Mouse (Mus musculus): ENCODE data around the gene Nphp3. TPM values are rescaled to one million over a fixed set of nuclear protein-coding genes. Genes with fewer than 3 reads are reported as not detected.
A peak's percentile ranks its signal among the peaks of the same experiment; 100 is the strongest.

The Nphp3 gene
- polyA plus RNA-seq, 1 experiment, result 1.2 TPM

- no peak overlapping the region for H3K4me3 ChIP-seq (ENCODE audit: insufficient read depth, poor library complexity, severe bottlenecking)
- H3K27me3 ChIP-seq (ENCODE audit: control insufficient read depth, insufficient read depth, insufficient read length), result no peaks in the 10 kb centered on the region
- H3K79me2 ChIP-seq (ENCODE audit: control insufficient read depth, insufficient read depth), result no peaks in the 10 kb centered on the region
- H3ac ChIP-seq (ENCODE audit: control insufficient read depth, insufficient read length, low read depth), result no peak overlapping the region
- H3K79me3 ChIP-seq (ENCODE audit: low read depth), result no peaks in the 10 kb centered on the region
- TF ChIP-seq USF1 (IDR thresholded peaks at IDR 0.05; ENCODE audit: low read depth) (no peak), CTCF (IDR thresholded peaks at IDR 0.05; ENCODE audit: control insufficient read depth, insufficient read depth, insufficient read length) (no peak), MAX (IDR thresholded peaks at IDR 0.05) (no peak), FOSL1 (IDR thresholded peaks at IDR 0.05; ENCODE audit: insufficient read depth, low read length, poor library complexity, severe bottlenecking) (no peak), CEBPB (IDR thresholded peaks at IDR 0.05; ENCODE audit: low read depth) (no peak), MYOD1 (IDR thresholded peaks at IDR 0.05; ENCODE audit: control insufficient read depth, insufficient read length, low read depth) (no peak), MYOG (IDR thresholded peaks at IDR 0.05; ENCODE audit: control insufficient read depth, extremely low read depth, insufficient read length) (no peak)
- no peaks in the 10 kb centered on the region for H3K36me3 ChIP-seq (ENCODE audit: control insufficient read depth, insufficient read depth)
These were observed 67.9 kb downstream of the Nphp3 start for GRCm38 (mm10) chr9:104070241-104070640.

- Histone ChIP-seq H3K36me3 (ENCODE audit: control insufficient read depth, insufficient read depth) (no peaks in the 10 kb centered on the region), H3K4me3 (ENCODE audit: insufficient read depth, poor library complexity, severe bottlenecking) (no peak overlapping the region), H3K27me3 (ENCODE audit: control insufficient read depth, insufficient read depth, insufficient read length) (no peaks in the 10 kb centered on the region), H3ac (ENCODE audit: control insufficient read depth, insufficient read length, low read depth) (no peak overlapping the region), H3K79me2 (ENCODE audit: control insufficient read depth, insufficient read depth) (no peaks in the 10 kb centered on the region), H3K79me3 (ENCODE audit: low read depth) (no peaks in the 10 kb centered on the region)
- TF ChIP-seq CEBPB (IDR thresholded peaks at IDR 0.05; ENCODE audit: low read depth), result no peak
- no peak for TF ChIP-seq FOSL1 (IDR thresholded peaks at IDR 0.05; ENCODE audit: insufficient read depth, low read length, poor library complexity, severe bottlenecking)
- TF ChIP-seq MYOG (IDR thresholded peaks at IDR 0.05; ENCODE audit: control insufficient read depth, extremely low read depth, insufficient read length), result no peak
- no peak for TF ChIP-seq USF1 (IDR thresholded peaks at IDR 0.05; ENCODE audit: low read depth)
- no peak for TF ChIP-seq CTCF (IDR thresholded peaks at IDR 0.05; ENCODE audit: control insufficient read depth, insufficient read depth, insufficient read length)
- no peak for TF ChIP-seq MYOD1 (IDR thresholded peaks at IDR 0.05; ENCODE audit: control insufficient read depth, insufficient read length, low read depth)
- no peak for TF ChIP-seq MAX (IDR thresholded peaks at IDR 0.05)
These were observed 68.7 kb downstream of the Nphp3 start for GRCm38 (mm10) chr9:104070863-104071604.

DNA sequence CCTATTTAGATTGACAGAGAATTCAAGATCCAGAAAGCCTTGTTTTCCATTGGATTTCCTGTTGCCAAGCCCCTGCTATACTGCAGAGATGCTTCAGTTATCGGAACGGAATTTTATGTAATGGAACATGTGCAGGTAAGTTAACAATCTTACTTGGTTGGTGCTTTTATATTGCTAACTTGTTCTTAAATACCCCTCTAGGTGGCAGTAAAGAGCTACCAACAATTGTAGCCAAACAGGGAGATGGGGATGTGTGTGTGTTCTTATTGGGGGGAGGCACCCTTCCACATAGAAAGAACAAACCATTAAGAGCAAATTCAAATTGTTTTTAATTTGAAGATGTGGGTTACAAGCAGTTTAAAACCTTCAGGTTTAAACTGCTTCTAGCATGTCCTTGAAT, 73.5 kb downstream of the Nphp3 start:
- Histone ChIP-seq H3K36me3 (ENCODE audit: control insufficient read depth, insufficient read depth) (no peaks in the 10 kb centered on the region), H3K27me3 (ENCODE audit: control insufficient read depth, insufficient read depth, insufficient read length) (no peaks in the 10 kb centered on the region), H3K79me2 (ENCODE audit: control insufficient read depth, insufficient read depth) (no peaks in the 10 kb centered on the region), H3K79me3 (ENCODE audit: low read depth) (no peaks in the 10 kb centered on the region), H3ac (ENCODE audit: control insufficient read depth, insufficient read length, low read depth) (no peak overlapping the region), H3K4me3 (ENCODE audit: insufficient read depth, poor library complexity, severe bottlenecking) (no peak overlapping the region)
- TF ChIP-seq CEBPB (IDR thresholded peaks at IDR 0.05; ENCODE audit: low read depth), result no peak
- TF ChIP-seq MYOG (IDR thresholded peaks at IDR 0.05; ENCODE audit: control insufficient read depth, extremely low read depth, insufficient read length), result no peak
- TF ChIP-seq USF1 (IDR thresholded peaks at IDR 0.05; ENCODE audit: low read depth), result no peak
- TF ChIP-seq MYOD1 (IDR thresholded peaks at IDR 0.05; ENCODE audit: control insufficient read depth, insufficient read length, low read depth), result no peak
- TF ChIP-seq FOSL1 (IDR thresholded peaks at IDR 0.05; ENCODE audit: insufficient read depth, low read length, poor library complexity, severe bottlenecking), result no peak

DNA sequence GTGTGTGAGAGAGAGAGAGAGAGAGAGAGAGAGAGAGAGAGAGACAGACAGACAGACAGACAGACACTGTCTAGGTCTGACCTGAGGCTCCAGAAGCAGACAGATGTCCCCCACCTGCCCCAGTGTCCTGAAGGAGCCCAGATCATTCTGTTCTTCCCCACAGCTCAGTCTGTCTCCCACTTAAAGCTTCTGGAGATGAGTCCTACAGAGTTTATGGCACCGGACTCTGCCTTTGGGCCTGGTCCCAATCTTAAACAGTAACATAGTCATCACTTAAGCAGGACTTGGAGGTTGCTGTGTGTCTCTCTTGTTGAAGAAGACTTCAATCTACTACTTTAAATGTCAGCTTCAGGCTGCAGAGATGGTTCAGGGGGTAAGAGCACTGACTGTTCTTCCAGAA, 76.4 kb downstream of the Nphp3 start:
- TF ChIP-seq FOSL1 (IDR thresholded peaks at IDR 0.05; ENCODE audit: insufficient read depth, low read length, poor library complexity, severe bottlenecking), result no peak
- TF ChIP-seq CEBPB (IDR thresholded peaks at IDR 0.05; ENCODE audit: low read depth), result no peak
- no peak for TF ChIP-seq CTCF (IDR thresholded peaks at IDR 0.05; ENCODE audit: control insufficient read depth, insufficient read depth, insufficient read length)
- TF ChIP-seq USF1 (IDR thresholded peaks at IDR 0.05; ENCODE audit: low read depth), result no peak
- TF ChIP-seq MYOD1 (IDR thresholded peaks at IDR 0.05; ENCODE audit: control insufficient read depth, insufficient read length, low read depth), result no peak
- no peak for TF ChIP-seq MYOG (IDR thresholded peaks at IDR 0.05; ENCODE audit: control insufficient read depth, extremely low read depth, insufficient read length)
- no peak for TF ChIP-seq MAX (IDR thresholded peaks at IDR 0.05)
- Histone ChIP-seq H3ac (ENCODE audit: control insufficient read depth, insufficient read length, low read depth) (no peak overlapping the region), H3K79me2 (ENCODE audit: control insufficient read depth, insufficient read depth) (no peaks in the 10 kb centered on the region), H3K4me3 (ENCODE audit: insufficient read depth, poor library complexity, severe bottlenecking) (no peak overlapping the region), H3K79me3 (ENCODE audit: low read depth) (no peaks in the 10 kb centered on the region), H3K36me3 (ENCODE audit: control insufficient read depth, insufficient read depth) (no peaks in the 10 kb centered on the region), H3K27me3 (ENCODE audit: control insufficient read depth, insufficient read depth, insufficient read length) (no peaks in the 10 kb centered on the region)

DNA sequence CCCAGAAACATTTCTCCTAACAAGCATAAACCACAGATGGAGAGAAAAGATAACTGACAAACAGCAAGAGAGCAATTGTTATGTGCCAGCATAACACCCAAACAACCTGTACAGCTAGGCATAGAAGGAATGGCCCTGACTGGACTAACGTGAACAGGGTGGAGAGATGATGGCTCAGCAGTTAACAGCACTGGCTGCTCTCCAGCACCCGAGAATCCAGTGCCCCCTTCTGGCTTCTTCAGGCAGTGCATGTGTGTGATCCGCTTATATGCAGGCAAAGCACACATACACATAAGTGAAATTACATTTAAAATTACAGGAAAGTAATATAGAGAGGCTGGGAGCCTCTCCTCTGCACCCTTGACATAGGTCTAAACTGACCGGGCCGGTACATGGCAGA, 77.0 kb downstream of the Nphp3 start:
- H3K79me2 ChIP-seq (ENCODE audit: control insufficient read depth, insufficient read depth), result no peaks in the 10 kb centered on the region
- no peaks in the 10 kb centered on the region for H3K79me3 ChIP-seq (ENCODE audit: low read depth)
- no peak overlapping the region for H3ac ChIP-seq (ENCODE audit: control insufficient read depth, insufficient read length, low read depth)
- no peak for TF ChIP-seq MAX (IDR thresholded peaks at IDR 0.05)
- peak; percentile 4 for TF ChIP-seq CTCF (IDR thresholded peaks at IDR 0.05; ENCODE audit: control insufficient read depth, insufficient read depth, insufficient read length)
- no peak overlapping the region for H3K4me3 ChIP-seq (ENCODE audit: insufficient read depth, poor library complexity, severe bottlenecking)
- no peaks in the 10 kb centered on the region for H3K36me3 ChIP-seq (ENCODE audit: control insufficient read depth, insufficient read depth)
- H3K27me3 ChIP-seq (ENCODE audit: control insufficient read depth, insufficient read depth, insufficient read length), result no peaks in the 10 kb centered on the region

DNA sequence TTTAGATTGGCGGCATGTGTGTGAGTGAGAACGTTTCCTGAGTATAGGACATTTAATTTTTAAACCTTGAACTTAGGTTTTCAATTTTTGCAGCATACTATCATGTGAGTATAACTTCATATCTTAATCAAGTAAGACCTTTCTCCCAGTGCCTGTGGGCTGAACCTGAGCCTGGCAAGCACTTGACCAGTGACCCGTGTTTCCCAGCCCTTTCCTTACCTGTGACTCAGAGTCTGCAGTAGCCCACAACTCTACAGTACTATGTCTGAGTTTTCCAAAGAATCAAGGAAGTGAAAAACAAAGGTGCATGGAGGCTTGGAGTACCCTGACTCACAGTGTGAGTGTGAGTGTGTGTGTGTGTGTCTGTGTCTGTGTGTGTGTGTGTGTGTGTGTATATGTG, 77.7 kb downstream of the Nphp3 start:
- H3K36me3 ChIP-seq (ENCODE audit: control insufficient read depth, insufficient read depth), result no peaks in the 10 kb centered on the region
- TF ChIP-seq MAX (IDR thresholded peaks at IDR 0.05), result no peak
- no peak for TF ChIP-seq FOSL1 (IDR thresholded peaks at IDR 0.05; ENCODE audit: insufficient read depth, low read length, poor library complexity, severe bottlenecking)
- TF ChIP-seq CTCF (IDR thresholded peaks at IDR 0.05; ENCODE audit: control insufficient read depth, insufficient read depth, insufficient read length), result no peak
- TF ChIP-seq CEBPB (IDR thresholded peaks at IDR 0.05; ENCODE audit: low read depth), result no peak
- TF ChIP-seq MYOD1 (IDR thresholded peaks at IDR 0.05; ENCODE audit: control insufficient read depth, insufficient read length, low read depth), result no peak
- no peak for TF ChIP-seq USF1 (IDR thresholded peaks at IDR 0.05; ENCODE audit: low read depth)
- TF ChIP-seq MYOG (IDR thresholded peaks at IDR 0.05; ENCODE audit: control insufficient read depth, extremely low read depth, insufficient read length), result no peak

More for the DNA sequence above, 77.7 kb downstream of the Nphp3 start:
- Histone ChIP-seq H3K79me2 (ENCODE audit: control insufficient read depth, insufficient read depth) (no peaks in the 10 kb centered on the region), H3K27me3 (ENCODE audit: control insufficient read depth, insufficient read depth, insufficient read length) (no peaks in the 10 kb centered on the region), H3K79me3 (ENCODE audit: low read depth) (no peaks in the 10 kb centered on the region), H3K4me3 (ENCODE audit: insufficient read depth, poor library complexity, severe bottlenecking) (no peak overlapping the region), H3ac (ENCODE audit: control insufficient read depth, insufficient read length, low read depth) (no peak overlapping the region)

All from C2C12 (cell line).